Mouse (Mus musculus) gastrocnemius, adult 8-10 months (tissue): ENCODE data around the gene Rab4a. TPM values are rescaled to one million over a fixed set of nuclear protein-coding genes. Genes with fewer than 3 reads are reported as not detected.
"Not testable (repeated sequence)": the region's sequence is repeated elsewhere in the genome, so short reads cannot be mapped to it uniquely, and the experiment has no call there.

Source experiments
- DNase-seq, 2 experiments: peaks; one replicate each; pipeline ENCODE4 v3.0.0; 2022; ENCODE audit warnings: low spot score in 2 of 2
- total RNA-seq, 4 experiments: library from RNA; stranded (reverse); gene quantifications; 2 replicates each; pipeline ENCODE4 v1.2.4; 2022

Gene Rab4a
- total RNA-seq, 4 experiments from 2014 or later = 13.3 to 17.1 (median 15.3) TPM

GRCm38 (mm10) chr8:123788416-123789170, 17.2 kb upstream of the Rab4a start:
- DNase-seq = no peak

- no peak for DNase-seq
These were observed 16.3 kb upstream of the Rab4a start for GRCm38 (mm10) chr8:123789461-123789860.

DNA sequence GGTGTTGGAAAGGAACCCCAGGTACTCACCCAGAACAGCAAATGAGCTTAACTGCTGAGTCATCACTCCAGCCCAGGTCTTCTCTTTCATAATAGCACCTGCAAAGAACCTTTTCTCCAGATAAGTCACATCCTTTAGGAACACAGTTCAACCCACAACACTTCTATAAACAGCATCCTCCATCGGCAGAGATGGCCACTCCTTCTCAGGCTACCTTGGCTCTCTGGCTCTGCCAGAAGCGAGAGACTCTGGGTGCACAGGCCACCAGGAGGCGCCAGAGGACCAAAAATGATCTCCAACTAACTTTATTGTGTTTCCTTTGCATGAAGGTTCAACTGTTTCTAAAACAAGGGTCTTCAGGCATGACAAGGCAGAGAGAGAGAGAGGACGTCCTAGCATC, 15.8 kb upstream of the Rab4a start:
- peak; percentile 69 to 71 for DNase-seq

DNA sequence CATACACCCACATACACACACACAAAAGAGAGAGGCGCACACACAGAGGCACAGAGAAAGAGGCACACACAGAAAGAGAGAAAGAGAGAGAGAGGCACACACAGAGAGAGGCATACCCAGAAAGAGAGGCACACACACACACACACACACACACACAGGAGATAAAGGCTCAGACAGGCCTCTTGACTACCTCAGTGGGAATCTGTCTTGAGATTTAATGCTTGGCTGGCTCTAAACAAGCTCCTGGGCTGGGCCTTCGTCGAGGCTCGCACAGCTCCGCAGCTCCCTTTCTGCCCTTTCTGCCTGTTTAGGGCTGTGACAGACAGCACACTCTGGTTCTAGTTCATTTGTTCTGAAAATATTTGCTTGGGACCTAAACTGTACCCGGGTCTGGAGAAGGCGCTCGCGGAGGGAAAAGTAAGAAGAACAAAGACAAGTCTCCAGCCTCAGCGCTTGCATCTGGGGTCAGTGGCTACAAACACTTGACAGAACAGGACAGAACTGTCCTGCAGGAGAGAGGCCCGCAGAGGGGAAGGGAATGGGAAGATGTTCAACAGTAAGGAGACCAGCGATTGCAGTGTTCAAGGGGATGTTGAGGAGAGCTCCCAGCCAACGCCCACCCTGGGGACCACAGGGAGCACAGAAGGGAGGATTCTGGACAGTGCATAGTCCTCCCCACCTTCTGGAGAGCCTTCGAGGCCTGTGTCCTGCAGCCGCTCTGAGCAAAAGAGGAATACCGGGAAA, 14.5 kb upstream of the Rab4a start:
- no peak for DNase-seq

DNA sequence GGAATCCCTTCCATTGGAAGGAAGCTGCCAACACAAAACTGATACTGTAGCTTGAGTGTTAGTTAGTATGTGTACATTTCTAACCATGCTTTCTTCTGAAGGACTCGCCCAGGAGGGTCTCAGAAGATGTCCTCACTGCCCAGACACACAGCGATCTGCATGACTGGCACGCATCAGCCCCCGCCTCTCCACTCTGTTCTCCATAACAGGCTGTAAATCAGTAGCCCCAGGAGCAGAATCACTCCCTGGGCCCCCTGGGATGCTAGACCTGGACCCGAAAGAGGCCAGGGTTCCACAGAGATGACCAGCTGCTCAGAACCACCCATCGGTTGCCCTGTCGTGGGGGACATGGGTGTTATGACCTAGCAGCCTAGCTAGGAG, 13.9 kb upstream of the Rab4a start:
- no peak for DNase-seq

DNA sequence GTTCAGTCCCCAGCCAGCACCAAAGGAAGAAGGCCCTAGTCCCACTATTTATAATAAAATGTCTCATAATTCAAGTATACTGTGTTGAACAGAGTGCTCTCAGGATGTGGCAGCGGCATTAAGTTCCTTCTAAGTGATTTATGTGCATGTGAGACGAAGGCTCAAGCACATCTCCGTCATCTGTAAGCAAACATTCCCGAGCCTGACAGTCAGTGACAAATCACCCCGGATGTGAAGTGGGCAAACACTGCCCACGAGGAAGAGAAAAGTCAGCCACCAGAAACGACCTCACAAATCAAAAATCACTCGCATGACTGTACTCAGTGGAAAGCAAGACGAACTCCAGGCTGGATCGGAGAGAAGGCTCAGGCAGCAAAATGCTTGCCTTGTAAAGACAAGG, 11.9 kb upstream of the Rab4a start:
- DNase-seq = no peak

GRCm38 (mm10) chr8:123794766-123795165, 11.0 kb upstream of the Rab4a start:
- no peak for DNase-seq

DNA sequence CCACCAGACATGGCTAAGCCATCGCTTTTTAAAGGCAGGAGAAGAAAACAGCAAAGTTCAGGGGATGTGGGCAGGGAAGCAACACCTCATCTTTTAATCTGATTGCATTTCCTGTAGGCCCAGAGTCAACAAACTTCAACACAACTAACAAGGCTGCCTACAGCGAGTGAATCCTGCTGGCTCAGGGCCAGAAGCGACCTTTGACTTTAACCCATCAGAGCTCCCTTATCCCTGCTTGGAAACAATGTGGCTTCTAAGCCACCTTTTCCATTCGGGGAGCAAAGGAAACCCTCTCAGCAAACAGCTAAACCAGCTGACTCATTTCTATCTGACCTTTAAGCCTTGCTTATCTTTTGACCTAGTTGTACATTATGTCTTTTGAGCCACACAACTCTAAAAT, 9.0 kb upstream of the Rab4a start:
- DNase-seq = no peak

GRCm38 (mm10) chr8:123797928-123798327, 7.9 kb upstream of the Rab4a start:
- no peak for DNase-seq

- DNase-seq = no peak
These were observed 6.4 kb upstream of the Rab4a start for GRCm38 (mm10) chr8:123799434-123799833.

DNA sequence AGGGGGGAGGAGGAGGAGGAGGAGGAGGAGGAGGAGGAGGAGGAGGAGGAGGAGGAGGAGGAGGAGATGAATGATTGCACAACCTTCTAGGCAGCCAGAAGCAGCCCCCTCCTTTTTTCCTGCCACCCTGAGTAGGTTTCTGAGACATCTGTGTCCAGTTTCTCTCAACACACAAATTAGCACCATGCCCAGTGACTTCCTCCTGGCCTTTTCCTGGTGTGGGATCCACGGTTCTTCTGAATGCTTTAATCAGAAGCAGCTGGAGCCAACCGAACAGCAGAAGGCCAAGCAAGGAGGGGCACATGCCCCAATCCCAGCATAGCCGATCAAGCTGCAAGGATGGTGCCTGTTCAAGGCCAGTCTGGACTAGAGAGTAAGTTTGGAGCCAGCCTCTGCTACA, 5.9 kb upstream of the Rab4a start:
- DNase-seq = no peak

DNA sequence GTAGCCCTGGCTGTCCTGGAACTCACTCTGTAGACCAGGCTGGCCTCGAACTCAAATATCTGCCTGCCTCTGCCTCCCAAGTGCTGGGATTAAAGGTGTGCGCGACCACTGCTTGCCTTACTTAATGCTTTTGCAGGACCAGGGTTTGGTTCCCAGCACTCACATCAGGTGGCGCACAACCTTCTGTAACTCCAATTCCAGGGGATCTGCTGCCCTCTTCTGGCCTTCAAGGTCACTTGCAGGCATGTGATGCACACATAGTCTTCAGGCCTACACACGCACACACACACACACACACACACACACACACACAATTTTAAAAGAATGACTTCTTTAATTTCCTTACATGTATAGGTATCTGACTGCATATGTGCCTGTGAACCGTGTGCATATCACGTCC, 4.9 kb upstream of the Rab4a start:
- no peak for DNase-seq

GRCm38 (mm10) chr8:123801538-123801937, 4.2 kb upstream of the Rab4a start:
- DNase-seq = no peak

GRCm38 (mm10) chr8:123803639-123804038, 2.1 kb upstream of the Rab4a start:
- DNase-seq = no peak

DNA sequence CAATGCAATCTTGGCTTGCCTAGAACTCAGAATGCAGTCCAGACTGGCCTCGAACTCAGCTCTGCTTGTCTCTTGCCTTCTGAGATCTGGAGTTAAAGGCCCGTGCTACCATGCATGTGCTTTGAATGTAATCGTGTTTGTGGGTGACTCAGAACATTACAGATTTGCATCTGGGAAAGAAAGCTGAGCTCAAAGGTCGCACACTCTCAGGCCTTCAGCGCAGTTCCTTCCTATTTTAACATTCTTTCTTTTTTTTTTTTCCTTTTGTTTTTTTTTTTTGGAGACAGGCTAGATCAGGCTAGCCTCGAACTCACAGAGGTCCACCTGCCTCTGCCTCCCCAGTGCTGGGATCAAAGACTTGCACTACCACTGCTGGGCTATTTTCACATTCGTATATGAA, 1.2 kb upstream of the Rab4a start:
- no peak for DNase-seq

- no peak for DNase-seq
These were observed 522 bp upstream of the Rab4a start for GRCm38 (mm10) chr8:123805209-123805717.

DNA sequence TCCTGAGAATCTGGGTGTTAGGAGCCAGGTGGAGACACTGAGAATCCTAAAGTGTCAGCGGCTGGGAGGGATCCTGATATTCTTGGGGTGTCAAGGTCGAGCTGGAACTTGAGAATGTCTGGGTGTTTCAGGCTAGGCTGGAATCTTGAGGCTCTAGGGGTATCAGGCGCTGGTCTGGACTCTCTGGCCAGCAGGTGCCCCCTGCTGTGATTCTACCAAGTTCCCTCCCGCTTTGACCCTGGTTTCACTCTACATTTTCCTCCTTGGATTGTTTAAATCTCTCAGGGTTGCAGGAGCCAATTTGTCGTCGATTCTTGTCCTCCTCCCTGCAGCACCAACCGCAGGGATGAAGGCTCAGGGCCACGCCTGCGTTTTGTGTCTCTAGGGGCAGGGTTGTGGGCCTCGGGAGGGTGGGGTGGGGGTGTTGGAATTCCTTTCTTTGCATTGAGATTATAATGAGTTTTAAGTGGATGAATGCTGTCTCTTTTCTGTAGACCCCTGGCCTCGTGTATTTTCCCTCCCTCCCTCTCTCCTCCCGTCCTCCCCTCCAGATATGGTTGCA, 670 bp downstream of the Rab4a start:
- no peak for DNase-seq

DNA sequence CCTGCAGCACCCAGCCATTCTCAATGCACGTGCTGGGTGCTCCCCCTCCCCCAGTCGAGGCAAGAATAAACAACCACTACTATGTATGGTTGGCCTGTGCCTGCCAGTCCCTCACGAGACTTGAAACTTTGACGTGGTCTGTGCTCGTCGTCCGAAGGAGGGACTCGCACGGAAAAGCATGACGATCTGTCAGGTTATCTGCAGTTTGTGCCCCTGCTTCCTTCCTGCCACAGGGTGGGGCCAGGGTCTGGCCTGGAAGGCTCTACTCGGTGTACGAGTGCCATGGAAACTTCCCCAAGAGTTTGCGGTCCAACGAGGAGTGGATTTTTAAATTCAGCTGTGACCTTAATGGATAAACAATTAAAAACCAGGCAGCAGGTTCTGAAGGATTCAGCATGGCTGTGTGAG, 1.2 kb downstream of the Rab4a start:
- no peak for DNase-seq

DNA sequence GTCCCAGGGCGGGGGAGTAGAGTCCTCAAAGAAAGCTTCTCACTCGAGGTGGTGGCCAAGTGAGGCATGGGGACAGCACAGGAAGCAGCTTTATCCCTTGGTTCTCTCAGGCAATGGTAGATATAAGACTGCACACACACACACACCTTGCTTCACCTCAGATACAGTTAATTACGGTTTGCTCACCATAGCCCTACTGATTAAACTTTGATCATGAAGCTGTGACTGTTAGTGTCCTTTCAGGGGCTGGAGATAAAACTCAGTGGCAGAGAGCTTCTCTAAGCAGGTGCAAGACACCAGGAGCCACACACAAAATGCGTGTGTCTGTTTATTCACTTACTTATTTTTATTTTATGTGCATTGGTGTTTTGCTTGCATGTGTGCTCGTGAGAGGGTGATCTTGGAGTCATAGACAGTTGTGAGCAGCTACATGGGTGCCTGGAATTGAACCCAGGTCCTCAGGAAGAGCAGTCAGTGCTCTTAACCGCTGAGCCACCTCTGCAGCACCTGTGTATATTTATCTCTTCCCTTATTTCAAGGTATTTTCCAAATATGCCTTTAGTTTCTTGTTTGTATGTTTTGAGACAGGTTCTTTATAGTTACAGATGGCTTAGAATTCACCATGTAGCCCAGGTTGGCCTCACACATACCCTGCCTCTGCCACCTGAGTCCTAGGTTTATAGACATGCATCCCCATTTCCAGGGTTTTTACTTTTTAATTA, 2.2 kb downstream of the Rab4a start:
- DNase-seq = no peak

DNA sequence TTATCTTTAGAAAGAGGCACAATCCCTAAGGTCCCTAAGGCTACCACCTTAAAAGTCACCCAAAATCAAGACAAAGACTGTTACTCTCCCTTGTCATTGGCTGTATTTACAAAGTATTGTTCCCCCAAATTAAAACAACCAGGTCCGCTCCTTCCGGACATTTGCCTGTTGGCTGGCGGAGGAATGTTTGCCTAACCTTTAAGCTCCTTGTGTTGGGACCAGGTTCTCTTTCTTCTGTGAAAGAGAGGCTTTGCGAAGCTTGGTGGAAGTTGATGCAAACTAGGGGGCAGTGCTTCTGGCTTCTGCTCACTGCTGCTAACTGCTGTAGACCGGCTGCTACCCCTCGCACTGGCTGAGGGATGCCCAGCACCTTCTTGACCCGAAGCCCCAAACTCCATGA, 2.9 kb downstream of the Rab4a start:
- DNase-seq = no peak

DNA sequence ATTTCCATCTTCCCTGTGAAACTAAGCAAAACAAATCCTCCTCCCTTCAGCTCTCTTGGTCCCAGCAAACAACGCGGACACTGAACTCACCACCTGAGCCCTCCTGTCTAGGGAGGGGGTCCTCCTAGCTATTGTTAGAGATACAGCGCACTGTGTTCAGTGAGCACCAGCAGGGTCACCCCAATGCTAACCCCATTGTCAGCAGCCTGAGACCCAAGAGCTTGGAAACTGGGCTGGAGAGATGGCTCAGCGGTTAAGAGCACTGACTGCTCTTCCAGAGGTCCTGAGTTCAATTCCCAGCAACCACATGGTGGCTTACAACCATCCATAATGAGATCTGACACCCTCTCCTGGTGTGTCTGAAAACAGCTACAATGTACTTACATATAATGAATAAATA, 3.6 kb downstream of the Rab4a start:
- DNase-seq = not testable (repeated sequence)

DNA sequence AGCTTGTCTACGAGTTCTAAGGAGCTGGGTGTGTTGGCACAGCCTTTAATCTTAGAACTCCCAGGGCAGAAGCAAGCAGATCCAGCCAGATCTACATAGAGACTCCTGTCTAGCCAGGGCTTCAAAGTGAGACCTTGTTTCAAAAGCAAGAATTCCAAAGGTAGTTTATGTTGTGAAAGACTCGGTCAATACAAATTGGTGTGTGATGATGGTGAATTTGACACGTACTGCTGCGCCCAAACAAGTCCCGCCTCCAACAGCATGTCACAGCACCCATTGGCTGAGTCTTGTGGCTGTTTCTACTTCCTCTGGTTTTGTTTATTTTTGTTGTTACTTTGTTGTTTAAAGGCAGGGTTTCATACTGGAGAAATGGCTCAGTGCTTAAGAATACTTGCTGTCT, 6.4 kb downstream of the Rab4a start:
- DNase-seq = no peak
